Mouse (Mus musculus): Measurements from ENCODE around the gene Vstm4. TPM values are rescaled to one million over a fixed set of nuclear protein-coding genes. Genes with fewer than 3 reads are reported as not detected.

Vstm4 gene
- 4.2 and 5.1 TPM in 2 replicates for polyA plus RNA-seq (2014; fragmentation: Nextera tagmentation; extraction: Ambion mirVana)

- Histone ChIP-seq H3K4me3 (ENCODE audit: low read depth, low read length) (peak within 1 kb of the TSS; percentile 45), H3K36me3 (replicated peaks; ENCODE audit: control insufficient read depth, insufficient read depth, low read depth, low read length) (no peaks in the 10 kb centered on the region), H3K27me3 (ENCODE audit: control insufficient read depth, insufficient read depth, low read length) (no peaks in the 10 kb centered on the region), H3K9me3 (replicated peaks; ENCODE audit: control insufficient read depth, low read length) (no peaks in the 10 kb centered on the region), H3K4me2 (ENCODE audit: low read depth, low read length) (peak within 1 kb of the TSS; percentile 83), H3K9ac (replicated peaks; ENCODE audit: low read length) (peak within 1 kb of the TSS; percentile 81), H3K4me1 (ENCODE audit: control insufficient read depth, insufficient read depth, low read length) (peaks cover 2% of the 10 kb centered on the region; the same call in 1 of the 2 replicates), H3K27ac (replicated peaks; ENCODE audit: low read depth, low read length) (no peak within 1 kb of the TSS)
- WGBS: under 1% methylated on average over 50 of the region's 68 CpGs
- DNase-seq (ENCODE audit: low spot score) (peak; percentile 61), ATAC-seq (replicated peaks; ENCODE audit: insufficient number of reproducible peaks, low FRiP score, low TSS enrichment, low read depth) (peak; percentile 87)
Observed at GRCm38 (mm10) chr14:32856681-32857328, at the start of gene Vstm4. Gene Vstm4, plus strand, starts transcription at chr14:32856756.

- no peak for DNase-seq (ENCODE audit: low spot score)
- H3K4me1 ChIP-seq (ENCODE audit: control insufficient read depth, insufficient read depth, low read length): no peaks in the 10 kb centered on the region
Observed at GRCm38 (mm10) chr14:32810111-32810510, 46.4 kb upstream of the Vstm4 start.

GRCm38 (mm10) chr14:32812429-32812828 is 44.1 kb upstream of the Vstm4 start:
- Histone ChIP-seq H3K9me3 (replicated peaks; ENCODE audit: control insufficient read depth, low read length) (no peaks in the 10 kb centered on the region), H3K4me3 (ENCODE audit: low read depth, low read length) (no peak overlapping the region), H3K27ac (replicated peaks; ENCODE audit: low read depth, low read length) (no peak overlapping the region), H3K36me3 (replicated peaks; ENCODE audit: control insufficient read depth, insufficient read depth, low read depth, low read length) (no peaks in the 10 kb centered on the region), H3K27me3 (ENCODE audit: control insufficient read depth, insufficient read depth, low read length) (no peaks in the 10 kb centered on the region), H3K9ac (replicated peaks; ENCODE audit: low read length) (no peak overlapping the region), H3K4me2 (ENCODE audit: low read depth, low read length) (no peak overlapping the region), H3K4me1 (ENCODE audit: control insufficient read depth, insufficient read depth, low read length) (no peaks in the 10 kb centered on the region)
- WGBS: 79% methylated on average over 6 of the region's 6 CpGs
- DNase-seq (ENCODE audit: low spot score) (no peak), ATAC-seq (replicated peaks; ENCODE audit: insufficient number of reproducible peaks, low FRiP score, low TSS enrichment, low read depth) (no peak)

More at GRCm38 (mm10) chr14:32810111-32810510, 46.4 kb upstream of the Vstm4 start:
- Histone ChIP-seq H3K27me3 (ENCODE audit: control insufficient read depth, insufficient read depth, low read length) (no peaks in the 10 kb centered on the region), H3K27ac (replicated peaks; ENCODE audit: low read depth, low read length) (no peak overlapping the region), H3K4me2 (ENCODE audit: low read depth, low read length) (no peak overlapping the region), H3K36me3 (replicated peaks; ENCODE audit: control insufficient read depth, insufficient read depth, low read depth, low read length) (no peaks in the 10 kb centered on the region), H3K4me3 (ENCODE audit: low read depth, low read length) (no peak overlapping the region), H3K9me3 (replicated peaks; ENCODE audit: control insufficient read depth, low read length) (no peaks in the 10 kb centered on the region), H3K9ac (replicated peaks; ENCODE audit: low read length) (no peak overlapping the region)
- no peak for ATAC-seq (replicated peaks; ENCODE audit: insufficient number of reproducible peaks, low FRiP score, low TSS enrichment, low read depth)

GRCm38 (mm10) chr14:32814961-32815360 is 41.6 kb upstream of the Vstm4 start:
- Histone ChIP-seq H3K4me2 (ENCODE audit: low read depth, low read length) (no peak overlapping the region), H3K36me3 (replicated peaks; ENCODE audit: control insufficient read depth, insufficient read depth, low read depth, low read length) (no peaks in the 10 kb centered on the region), H3K4me1 (ENCODE audit: control insufficient read depth, insufficient read depth, low read length) (no peaks in the 10 kb centered on the region; the same call in 1 of the 2 replicates), H3K27ac (replicated peaks; ENCODE audit: low read depth, low read length) (no peak overlapping the region), H3K27me3 (ENCODE audit: control insufficient read depth, insufficient read depth, low read length) (no peaks in the 10 kb centered on the region), H3K4me3 (ENCODE audit: low read depth, low read length) (no peak overlapping the region), H3K9ac (replicated peaks; ENCODE audit: low read length) (no peak overlapping the region), H3K9me3 (replicated peaks; ENCODE audit: control insufficient read depth, low read length) (no peaks in the 10 kb centered on the region)
- ATAC-seq (replicated peaks; ENCODE audit: insufficient number of reproducible peaks, low FRiP score, low TSS enrichment, low read depth) (no peak), DNase-seq (ENCODE audit: low spot score) (no peak)
- WGBS: 66% methylated on average over 4 of the region's 4 CpGs

- no peaks in the 10 kb centered on the region for H3K27me3 ChIP-seq (ENCODE audit: control insufficient read depth, insufficient read depth, low read length)
- DNase-seq (ENCODE audit: low spot score) (no peak), ATAC-seq (replicated peaks; ENCODE audit: insufficient number of reproducible peaks, low FRiP score, low TSS enrichment, low read depth) (no peak)
- 76% methylated on average over 4 of the region's 4 CpGs for WGBS
- H3K9me3 ChIP-seq (replicated peaks; ENCODE audit: control insufficient read depth, low read length): no peaks in the 10 kb centered on the region
- H3K4me2 ChIP-seq (ENCODE audit: low read depth, low read length): no peak overlapping the region
- no peaks in the 10 kb centered on the region; the same call in 1 of the 2 replicates for H3K4me1 ChIP-seq (ENCODE audit: control insufficient read depth, insufficient read depth, low read length)
- no peak overlapping the region for H3K9ac ChIP-seq (replicated peaks; ENCODE audit: low read length)
- H3K4me3 ChIP-seq (ENCODE audit: low read depth, low read length): no peak overlapping the region
- no peaks in the 10 kb centered on the region for H3K36me3 ChIP-seq (replicated peaks; ENCODE audit: control insufficient read depth, insufficient read depth, low read depth, low read length)
- no peak overlapping the region for H3K27ac ChIP-seq (replicated peaks; ENCODE audit: low read depth, low read length)
Observed at GRCm38 (mm10) chr14:32816533-32816932, 40.0 kb upstream of the Vstm4 start.

GRCm38 (mm10) chr14:32817258-32817657 is 39.3 kb upstream of the Vstm4 start:
- Histone ChIP-seq H3K9me3 (replicated peaks; ENCODE audit: control insufficient read depth, low read length) (no peaks in the 10 kb centered on the region), H3K9ac (replicated peaks; ENCODE audit: low read length) (no peak overlapping the region), H3K27ac (replicated peaks; ENCODE audit: low read depth, low read length) (no peak overlapping the region), H3K4me3 (ENCODE audit: low read depth, low read length) (no peak overlapping the region), H3K4me2 (ENCODE audit: low read depth, low read length) (no peak overlapping the region), H3K27me3 (ENCODE audit: control insufficient read depth, insufficient read depth, low read length) (no peaks in the 10 kb centered on the region), H3K36me3 (replicated peaks; ENCODE audit: control insufficient read depth, insufficient read depth, low read depth, low read length) (no peaks in the 10 kb centered on the region), H3K4me1 (ENCODE audit: control insufficient read depth, insufficient read depth, low read length) (no peaks in the 10 kb centered on the region; the same call in 1 of the 2 replicates)
- no peak for DNase-seq (ENCODE audit: low spot score)
- no peak for ATAC-seq (replicated peaks; ENCODE audit: insufficient number of reproducible peaks, low FRiP score, low TSS enrichment, low read depth)
- WGBS: 72% methylated on average over 7 of the region's 7 CpGs

GRCm38 (mm10) chr14:32819297-32819696 is 37.3 kb upstream of the Vstm4 start:
- Histone ChIP-seq H3K4me1 (ENCODE audit: control insufficient read depth, insufficient read depth, low read length) (no peaks in the 10 kb centered on the region; the same call in 1 of the 2 replicates), H3K4me3 (ENCODE audit: low read depth, low read length) (no peak overlapping the region), H3K9me3 (replicated peaks; ENCODE audit: control insufficient read depth, low read length) (no peaks in the 10 kb centered on the region), H3K27ac (replicated peaks; ENCODE audit: low read depth, low read length) (no peak overlapping the region), H3K9ac (replicated peaks; ENCODE audit: low read length) (no peak overlapping the region), H3K4me2 (ENCODE audit: low read depth, low read length) (no peak overlapping the region), H3K36me3 (replicated peaks; ENCODE audit: control insufficient read depth, insufficient read depth, low read depth, low read length) (no peaks in the 10 kb centered on the region), H3K27me3 (ENCODE audit: control insufficient read depth, insufficient read depth, low read length) (no peaks in the 10 kb centered on the region)
- 33% methylated on average over 1 of the region's 1 CpGs for WGBS
- DNase-seq (ENCODE audit: low spot score): peak; percentile 55
- ATAC-seq (replicated peaks; ENCODE audit: insufficient number of reproducible peaks, low FRiP score, low TSS enrichment, low read depth): no peak

- Histone ChIP-seq H3K9me3 (replicated peaks; ENCODE audit: control insufficient read depth, low read length) (no peaks in the 10 kb centered on the region), H3K27ac (replicated peaks; ENCODE audit: low read depth, low read length) (no peak overlapping the region), H3K4me2 (ENCODE audit: low read depth, low read length) (no peak overlapping the region), H3K9ac (replicated peaks; ENCODE audit: low read length) (no peak overlapping the region), H3K36me3 (replicated peaks; ENCODE audit: control insufficient read depth, insufficient read depth, low read depth, low read length) (no peaks in the 10 kb centered on the region), H3K27me3 (ENCODE audit: control insufficient read depth, insufficient read depth, low read length) (no peaks in the 10 kb centered on the region), H3K4me3 (ENCODE audit: low read depth, low read length) (no peak overlapping the region), H3K4me1 (ENCODE audit: control insufficient read depth, insufficient read depth, low read length) (peaks cover 3% of the 10 kb centered on the region; the same call in 1 of the 2 replicates)
- ATAC-seq (replicated peaks; ENCODE audit: insufficient number of reproducible peaks, low FRiP score, low TSS enrichment, low read depth) (no peak), DNase-seq (ENCODE audit: low spot score) (no peak)
- 85% methylated on average over 4 of the region's 4 CpGs for WGBS
Observed at GRCm38 (mm10) chr14:32822812-32823211, 33.7 kb upstream of the Vstm4 start.

Data from embryonic facial prominence, embryonic 11.5 days (tissue).